Mouse (Mus musculus) embryonic stem cell, embryonic (primary cell): ENCODE data around the gene Rabl3.

Source experiments
- CTCF ChIA-PET, 4 experiments: fragments of 300-600 bp in 2 of 4; fragments of 350-600 bp in 2 of 4; sonication (Branson Sonifier 250); formaldehyde crosslinking; loops; one replicate each; lab custom pipeline; 2022; ENCODE audit warnings: inconsistent platforms in 2 of 4; lab: Charles Lee
- POLR2A ChIA-PET, 4 experiments: fragments of 300-600 bp in 2 of 4; fragments of 350-600 bp in 2 of 4; sonication (Branson Sonifier 250); formaldehyde crosslinking; loops; one replicate each; lab custom pipeline; 2022; ENCODE audit warnings: antibody characterized with exemption in 4 of 4, inconsistent platforms in 1 of 4; lab: Charles Lee

The Rabl3 gene

GRCm38 (mm10) chr16:37611072-37611471, 71.4 kb downstream of the Rabl3 start:
- CTCF ChIA-PET, result interaction anchor here in 1 of 4 experiments (0.6 kb wide), 1 partner anchor 72 kb away, joined by 3 read pairs; no protein-coding TSS in a partner anchor
- POLR2A ChIA-PET, result no interaction called here

DNA sequence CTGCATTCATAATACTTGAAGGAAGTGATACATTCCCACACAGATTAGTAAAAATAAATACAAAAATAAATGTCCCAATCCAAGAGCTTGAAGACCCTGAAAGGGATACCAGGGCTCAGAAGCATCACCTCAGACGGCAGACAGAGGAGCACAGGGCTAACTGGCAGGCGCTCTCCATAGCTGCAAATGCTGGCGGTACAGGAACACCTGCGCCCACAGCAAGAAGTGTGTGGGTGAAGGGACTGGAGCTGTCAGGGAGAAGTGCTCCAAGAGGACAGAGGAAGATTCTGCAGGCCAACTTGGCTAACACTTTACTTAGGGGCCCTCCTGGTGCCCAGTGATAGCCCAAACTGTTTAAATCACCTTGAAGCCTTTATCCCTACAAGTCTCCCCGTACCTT, 72.3 kb downstream of the Rabl3 start:
- CTCF ChIA-PET, result no interaction called here
- POLR2A ChIA-PET, result interaction anchor here in 1 of 4 experiments (0.6 kb wide), 1 partner anchor 12 kb away, joined by 7 read pairs; no protein-coding TSS in a partner anchor

GRCm38 (mm10) chr16:37614540-37614939, 74.9 kb downstream of the Rabl3 start:
- POLR2A ChIA-PET, result no interaction called here
- CTCF ChIA-PET, result interaction anchor here in 1 of 4 experiments (0.6 kb wide), 1 partner anchor 382 kb away, joined by 4 read pairs; no protein-coding TSS in a partner anchor

DNA sequence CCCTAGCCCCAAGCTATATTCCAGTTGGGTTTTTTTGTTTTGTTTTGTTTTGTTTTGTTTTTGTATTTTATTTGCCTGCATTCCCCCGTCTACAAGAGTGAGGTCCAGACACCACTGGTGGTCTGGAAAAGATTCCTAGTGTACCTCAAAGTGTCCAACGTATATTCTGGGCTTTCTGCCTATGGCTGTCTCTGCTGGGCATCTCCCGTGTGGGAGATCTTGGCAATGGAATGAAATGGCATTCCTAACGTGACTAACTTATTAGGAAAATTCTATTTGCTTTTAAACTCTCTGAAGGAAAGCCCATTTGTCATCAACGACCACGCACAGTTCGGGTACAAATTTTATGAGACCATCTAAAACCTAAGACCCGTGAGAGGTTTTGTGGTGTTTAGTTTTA, 75.7 kb downstream of the Rabl3 start:
- CTCF ChIA-PET, result no interaction called here
- POLR2A ChIA-PET, result no interaction called here

GRCm38 (mm10) chr16:37616104-37616503, 76.4 kb downstream of the Rabl3 start:
- POLR2A ChIA-PET, result no interaction called here
- CTCF ChIA-PET, result no interaction called here

DNA sequence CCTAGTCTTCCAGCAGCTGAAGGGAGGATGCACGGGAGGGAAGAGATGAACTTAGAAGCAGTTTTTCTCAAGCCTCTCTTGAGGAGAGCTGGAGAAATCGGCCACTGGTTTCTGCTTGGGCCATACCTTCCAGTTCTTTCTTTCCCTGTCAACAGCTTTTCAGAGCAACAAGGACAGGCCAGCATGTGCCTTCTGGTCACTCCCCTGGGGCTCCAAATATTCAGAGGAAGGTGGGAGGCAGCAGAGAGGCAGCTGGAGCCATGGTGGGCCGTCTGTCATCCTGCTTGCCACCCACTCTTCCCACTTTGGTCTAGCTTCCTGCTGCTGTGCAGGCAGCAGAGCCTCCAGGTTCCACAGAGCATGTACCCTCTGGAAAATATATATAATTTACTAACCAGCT, 78.0 kb downstream of the Rabl3 start:
- CTCF ChIA-PET, result interaction anchor here in 2 of 4 experiments (0.5 to 0.6 kb wide), 2 partner anchors 14 to 209 kb away, joined by 3 read pairs; no protein-coding TSS in a partner anchor

More for the DNA sequence above, 78.0 kb downstream of the Rabl3 start:
- POLR2A ChIA-PET, result interaction anchor here in 1 of 4 experiments (0.6 to 0.9 kb wide), 4 partner anchors 8 to 262 kb away, joined by 3 to 5 read pairs (median 3); no protein-coding TSS in a partner anchor
